Mouse (Mus musculus) ES-E14 (cell line): ENCODE data around the gene Palld.

Experiments
- CHD2 ChIP-seq: IDR thresholded peaks from 2 replicates; pipeline ENCODE4 v1.6.1; 2014; ENCODE audit warnings: mild to moderate bottlenecking, low read depth, low read length, inconsistent platforms
- HCFC1 ChIP-seq: IDR thresholded peaks from 2 replicates; pipeline ENCODE4 v1.6.1; 2012; ENCODE audit warnings: low read length, inconsistent platforms, borderline replicate concordance; ENCODE audit not compliant: insufficient read depth
- MAFK ChIP-seq: IDR thresholded peaks from 2 replicates; pipeline ENCODE4 v1.6.1; 2014; ENCODE audit warnings: mild to moderate bottlenecking, low read depth, low read length, inconsistent platforms; ENCODE audit not compliant: insufficient read depth
- ZNF384 ChIP-seq: IDR thresholded peaks from 2 replicates; pipeline ENCODE4 v1.6.1; 2012; ENCODE audit warnings: low read depth, low read length, inconsistent platforms

DNA sequence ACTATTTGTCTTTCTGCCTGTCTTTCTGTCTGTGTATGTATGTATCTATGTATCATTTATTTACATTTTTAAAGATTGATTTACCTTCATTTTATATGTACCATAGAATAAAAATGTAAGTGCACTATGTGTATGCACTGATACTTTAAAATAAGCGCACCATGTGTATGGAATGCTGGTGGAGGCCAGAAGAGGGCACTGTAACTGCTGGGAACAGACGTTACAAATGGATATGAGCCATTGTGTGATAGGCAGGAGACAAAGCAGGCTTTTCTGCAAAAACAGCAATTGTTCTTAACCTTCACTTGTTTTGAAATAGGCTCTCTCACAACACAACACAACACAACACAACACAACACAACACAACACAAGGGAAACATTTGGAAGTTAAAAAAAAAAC lies 203.5 kb downstream of the Palld start:
- TF ChIP-seq HCFC1 (no peak), CHD2 (no peak), ZNF384 (no peak), MAFK (no peak)
